In the genomic region with DNA sequence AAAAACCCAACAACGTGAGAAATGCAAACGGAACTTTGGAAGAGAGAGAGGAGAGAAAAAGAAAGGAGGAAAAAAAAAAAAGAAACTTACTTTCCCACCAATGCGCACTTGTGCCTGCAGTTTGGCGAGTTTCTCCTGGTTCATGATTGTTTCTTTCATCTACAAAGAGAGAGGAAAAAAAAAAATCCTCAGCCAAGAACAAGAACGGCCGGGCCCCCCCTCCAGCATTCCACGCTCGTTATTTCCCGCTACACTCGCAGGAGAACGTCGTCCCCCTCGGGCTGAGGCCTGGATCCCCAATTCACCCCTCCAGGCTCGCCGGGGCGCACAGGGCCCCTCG, we compare ENCODE assay signal across 1 mouse cellular context.
TF ChIP-seq lines count a peak whose summit lies in the region.

No protein-coding gene starts in this region.

TF ChIP-seq in CH12.LX, 34 proteins besides CTCF, POLR2A, EP300 and RAD21 (continued from another document):
- TF ChIP-seq NRF1 (IDR thresholded peaks at IDR 0.05; ENCODE audit: low read depth, low read length) (no peak), MYC (IDR thresholded peaks at IDR 0.05; ENCODE audit: low read depth, low read length) (no peak), KAT2A (IDR thresholded peaks at IDR 0.05; ENCODE audit: insufficient replicate concordance, low read length) (no peak), ETS1 (conservative IDR thresholded peaks at IDR 0.05; ENCODE audit: low read depth, low read length) (no peak), BHLHE40 (IDR thresholded peaks at IDR 0.05; ENCODE audit: low read depth, low read length) (no peak)
